Mouse (Mus musculus) c-Kit-negative CD71-positive TER-119-positive erythroid progenitor cells, embryonic 14.5 days (primary cell): ENCODE measurements around the gene Ank2.
"Not testable (repeated sequence)": the region's sequence is repeated elsewhere in the genome, so short reads cannot be mapped to it uniquely, and the experiment has no call there.

ENCODE experiments used
- DNase-seq: peaks from one replicate; pipeline ENCODE4 v3.0.0-alpha.2; 2013; ENCODE audit warnings: low read depth, low spot score

The Ank2 gene

DNA sequence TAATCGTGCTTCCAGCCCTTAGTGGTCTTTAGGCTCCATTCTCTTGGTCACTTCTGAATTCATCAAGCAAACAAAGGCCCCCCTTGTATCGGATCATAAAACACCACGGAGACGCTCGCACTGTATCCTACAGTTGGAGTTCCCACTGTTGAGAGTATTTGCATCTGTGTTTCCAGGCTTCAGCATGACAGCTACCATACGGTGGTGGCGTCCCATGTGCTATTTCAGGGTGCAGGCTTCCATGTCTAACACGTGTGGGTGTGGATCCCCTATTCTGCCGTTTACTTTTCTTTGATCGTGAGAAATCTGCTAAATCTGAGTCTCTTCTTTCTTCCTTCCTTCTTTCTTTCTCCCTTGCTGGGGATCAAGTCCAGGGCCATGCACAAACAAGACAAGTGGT, 14.0 kb downstream of the Ank2 start:
- no peak for DNase-seq

- DNase-seq, result no peak
Observed at GRCm38 (mm10) chr3:127481658-127482057, 17.5 kb downstream of the Ank2 start.

DNA sequence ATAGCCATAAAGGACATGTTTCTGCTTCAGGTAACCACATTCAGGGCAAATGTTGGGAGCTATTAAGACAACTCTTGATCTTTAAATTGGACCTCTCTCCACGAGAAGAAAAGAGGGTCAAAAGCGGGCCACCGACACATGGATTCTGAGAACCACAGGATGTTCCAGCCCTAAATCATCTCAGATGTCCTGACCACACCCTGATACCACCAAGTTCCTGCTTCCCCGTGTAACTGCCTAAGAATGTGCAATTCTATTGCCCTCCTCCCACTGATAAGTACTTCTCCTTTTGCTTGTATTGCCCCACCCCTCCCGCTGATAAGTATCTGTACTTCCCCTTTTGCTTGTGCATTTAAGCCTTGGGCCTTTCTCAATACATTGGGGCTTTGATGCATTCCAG, 18.8 kb downstream of the Ank2 start:
- not testable (repeated sequence) for DNase-seq

- DNase-seq, result no peak
Observed at GRCm38 (mm10) chr3:127474115-127474514, 25.0 kb downstream of the Ank2 start.

DNA sequence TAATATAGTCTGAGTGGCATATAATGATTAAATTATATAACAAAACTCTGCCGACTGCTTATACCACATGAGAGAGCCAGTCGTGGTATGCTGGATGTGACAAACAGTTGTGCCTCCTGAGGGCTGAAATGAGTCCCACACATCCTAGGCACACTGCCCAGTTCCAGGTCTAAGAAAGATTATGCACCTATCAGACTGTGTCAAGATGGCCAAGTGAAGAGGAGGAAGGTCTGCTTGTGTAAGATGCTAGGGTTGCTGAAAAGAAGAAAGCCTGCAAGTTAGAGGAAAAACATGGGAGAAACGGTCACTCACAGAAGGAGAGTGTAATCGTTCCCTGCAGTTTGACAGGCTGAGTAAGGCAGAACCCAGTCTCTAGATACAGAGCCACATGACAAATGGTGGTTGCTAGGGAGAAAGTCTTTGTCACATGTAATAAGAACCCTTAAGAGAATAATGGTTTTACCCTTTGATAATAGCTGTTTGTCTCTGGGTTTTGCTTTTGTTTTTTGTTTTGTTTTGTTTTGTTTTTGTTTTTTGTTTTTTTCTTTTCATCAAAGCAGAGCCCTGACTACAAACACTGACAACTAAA, 29.9 kb downstream of the Ank2 start:
- no peak for DNase-seq

DNA sequence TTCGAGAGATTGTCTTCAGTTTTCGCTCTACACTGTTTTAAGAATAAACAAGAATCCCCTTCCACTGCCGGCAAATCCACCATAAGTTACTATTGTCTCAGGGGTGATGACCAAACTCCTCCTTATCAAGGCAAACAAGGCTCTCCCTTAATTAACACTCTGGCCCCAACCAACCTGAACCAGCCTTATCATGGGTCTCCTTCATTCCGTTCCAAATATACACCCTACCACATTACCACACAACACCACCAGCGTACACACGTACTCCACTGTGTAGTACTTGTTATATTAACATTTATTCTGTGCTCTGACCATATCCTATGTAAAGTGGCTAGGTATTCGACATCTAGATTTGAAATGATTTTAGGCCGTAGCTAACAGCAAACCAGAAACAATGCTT, 30.6 kb downstream of the Ank2 start:
- no peak for DNase-seq

- no peak for DNase-seq
Observed at GRCm38 (mm10) chr3:127463816-127464480, 35.2 kb downstream of the Ank2 start.

DNA sequence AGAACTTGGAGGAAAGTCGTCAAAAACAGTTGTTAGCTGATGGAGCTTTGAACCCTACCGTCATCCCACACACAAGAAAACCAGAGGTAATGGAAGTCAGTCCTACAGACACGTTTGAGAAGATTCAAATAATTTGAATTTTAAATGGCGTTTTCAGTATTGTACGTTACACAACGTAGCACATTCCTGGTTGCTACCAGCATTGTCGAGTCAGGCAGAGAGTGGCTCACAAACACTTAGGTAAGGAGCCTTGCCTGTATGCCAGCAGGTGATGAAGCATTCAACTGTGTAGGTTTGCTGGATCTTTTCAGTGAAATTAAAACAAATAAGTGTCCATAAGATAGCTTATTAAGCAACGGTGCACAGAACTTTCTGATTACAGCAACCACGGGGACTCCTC, 36.0 kb downstream of the Ank2 start:
- DNase-seq, result no peak

DNA sequence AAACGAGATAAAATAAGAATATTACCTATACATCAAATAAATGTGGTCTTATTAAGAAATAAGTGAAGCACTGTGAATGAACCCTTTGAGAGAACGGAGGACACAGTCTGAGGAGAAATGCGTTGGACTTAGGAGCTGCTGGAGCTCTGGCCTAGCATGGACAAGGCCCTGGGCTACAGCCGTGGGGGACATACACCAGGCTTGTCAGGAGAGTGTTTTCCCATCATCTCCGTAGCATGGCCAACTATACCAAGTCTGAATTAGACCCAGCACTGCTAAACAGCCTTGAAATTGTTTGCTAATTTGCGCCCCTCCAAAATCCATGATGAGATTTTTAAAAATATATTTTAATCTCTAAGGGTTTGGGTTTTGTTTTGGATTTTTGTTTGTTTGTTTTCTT, 36.7 kb downstream of the Ank2 start:
- no peak for DNase-seq

GRCm38 (mm10) chr3:127460891-127461437, 38.2 kb downstream of the Ank2 start:
- DNase-seq, result no peak

DNA sequence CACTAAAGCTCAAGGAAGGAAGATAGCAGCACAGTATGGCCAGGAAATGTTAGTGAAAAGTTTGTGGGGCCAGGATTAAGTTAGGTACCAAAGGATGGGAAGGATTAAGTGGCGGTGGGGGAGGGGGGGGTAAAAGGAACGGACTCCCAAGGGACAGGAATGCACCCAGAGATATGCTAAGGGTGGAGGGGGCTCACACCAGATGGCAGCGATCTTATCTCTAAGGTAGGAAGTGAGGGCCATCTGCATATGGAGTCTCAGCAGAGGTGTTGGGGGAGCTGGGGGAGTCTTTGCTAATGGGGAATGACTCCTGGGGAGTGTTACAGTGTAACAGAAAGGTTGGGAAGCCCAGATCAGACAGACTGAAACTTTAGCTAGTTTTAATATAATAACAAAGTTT, 39.3 kb downstream of the Ank2 start:
- DNase-seq, result no peak

- DNase-seq, result no peak
Observed at GRCm38 (mm10) chr3:127458925-127459324, 40.2 kb downstream of the Ank2 start.

DNA sequence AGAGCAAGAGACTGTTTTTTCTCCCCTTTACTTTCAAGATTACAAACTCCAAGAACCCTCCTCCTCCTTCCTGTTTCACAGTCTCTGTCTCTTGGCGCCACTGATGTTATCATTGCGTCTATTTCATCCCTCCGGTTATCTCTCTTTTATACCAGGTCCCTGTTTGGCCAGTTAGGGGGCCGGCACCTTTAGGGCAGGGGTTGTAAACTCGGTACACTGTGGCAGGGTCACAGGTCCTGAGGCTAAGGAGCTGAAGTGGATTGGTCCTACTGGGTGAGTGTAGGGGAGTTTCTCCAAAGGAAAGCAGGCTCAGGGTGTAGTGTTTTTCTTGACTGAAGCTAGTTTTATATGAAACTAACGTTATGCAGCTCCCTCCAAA, 40.7 kb downstream of the Ank2 start:
- no peak for DNase-seq

DNA sequence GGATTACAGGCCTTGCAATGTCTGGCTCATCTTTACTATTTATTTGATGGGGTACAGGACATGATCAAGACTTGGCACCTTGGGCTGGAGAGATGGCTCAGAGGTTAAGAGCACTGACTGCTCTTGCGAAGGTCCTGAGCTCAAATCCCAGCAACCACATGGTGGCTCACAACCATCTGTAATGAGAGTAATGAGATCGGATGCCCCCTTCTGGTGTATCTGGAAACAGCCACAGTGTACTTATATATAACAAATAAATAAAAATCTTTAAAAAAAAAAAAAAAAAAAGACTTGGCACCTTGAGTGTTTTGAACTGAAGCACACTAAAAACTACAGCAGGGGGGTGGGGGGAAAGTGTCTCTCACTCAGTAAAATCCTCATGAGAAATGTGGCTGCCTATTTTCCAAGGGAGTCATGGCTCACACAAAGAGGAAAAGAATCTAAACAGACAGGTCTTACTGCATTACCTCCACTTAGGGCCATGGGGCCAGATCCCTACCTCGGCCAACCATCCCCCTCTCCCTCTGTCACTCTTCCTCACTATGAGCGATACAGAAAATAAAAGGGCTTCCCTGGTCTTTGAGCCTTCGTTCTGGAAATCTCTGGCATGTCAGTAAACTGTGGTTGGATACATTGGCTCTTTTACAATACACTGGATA, 41.3 kb downstream of the Ank2 start:
- no peak for DNase-seq

DNA sequence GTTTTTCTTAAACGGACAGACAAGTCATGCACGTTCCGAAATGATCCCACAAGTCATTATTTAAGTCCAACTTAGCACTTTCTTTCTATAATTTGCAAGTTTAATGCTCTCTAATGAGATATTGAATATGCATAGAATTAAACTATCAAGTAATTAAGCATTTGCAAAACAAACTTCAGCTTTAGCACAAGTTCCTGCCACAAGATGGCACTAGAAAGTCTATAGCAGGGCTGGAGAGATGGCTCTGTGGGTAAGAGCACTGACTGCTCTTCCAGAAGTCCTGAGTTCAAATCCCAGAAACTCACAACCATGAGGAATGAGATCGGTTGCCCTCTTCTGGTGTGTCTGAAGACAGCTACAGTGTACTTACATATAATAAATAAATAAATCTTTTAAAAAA, 45.4 kb downstream of the Ank2 start:
- no peak for DNase-seq

DNA sequence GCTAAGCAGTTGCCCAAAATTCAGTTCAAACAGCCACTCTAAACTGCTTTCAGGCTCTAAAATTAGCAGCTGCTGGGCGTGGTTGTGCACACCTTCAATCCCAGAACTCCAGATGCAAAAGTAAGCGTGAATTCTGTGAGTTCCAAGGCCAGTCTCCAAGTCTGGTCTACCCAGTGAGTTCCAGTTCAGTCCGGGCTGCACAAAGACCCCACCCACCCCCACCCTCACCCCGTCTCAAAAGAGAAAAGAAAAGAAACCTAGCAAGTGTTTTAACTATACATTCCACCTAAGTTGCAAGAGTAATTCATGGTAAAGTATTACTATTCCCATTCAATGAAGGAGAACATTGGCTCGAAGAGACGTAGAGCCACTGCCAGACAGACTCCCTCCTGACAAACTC, 45.9 kb downstream of the Ank2 start:
- no peak for DNase-seq

DNA sequence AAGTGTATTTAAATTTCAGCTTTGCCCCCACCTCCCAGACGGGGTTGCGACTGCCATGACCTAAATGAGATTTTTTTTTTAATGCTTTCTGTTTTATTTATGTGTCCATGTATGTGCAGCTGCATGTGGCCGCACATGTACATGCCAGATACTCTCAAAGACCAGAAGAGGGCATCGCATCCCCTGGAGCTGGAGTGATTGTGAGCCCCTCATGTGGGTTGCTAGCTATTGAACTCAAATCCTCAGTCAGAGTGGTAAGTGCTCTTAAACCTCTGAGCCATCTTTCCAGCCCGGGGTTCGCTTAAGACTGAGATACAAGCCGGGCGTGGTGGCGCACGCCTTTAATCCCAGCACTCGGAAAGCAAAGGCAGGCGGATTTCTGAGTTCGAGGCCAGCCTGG, 46.9 kb downstream of the Ank2 start:
- no peak for DNase-seq

- no peak for DNase-seq
Observed at GRCm38 (mm10) chr3:127451741-127452140, 47.4 kb downstream of the Ank2 start.

- DNase-seq, result no peak
Observed at GRCm38 (mm10) chr3:127451070-127451469, 48.1 kb downstream of the Ank2 start.

DNA sequence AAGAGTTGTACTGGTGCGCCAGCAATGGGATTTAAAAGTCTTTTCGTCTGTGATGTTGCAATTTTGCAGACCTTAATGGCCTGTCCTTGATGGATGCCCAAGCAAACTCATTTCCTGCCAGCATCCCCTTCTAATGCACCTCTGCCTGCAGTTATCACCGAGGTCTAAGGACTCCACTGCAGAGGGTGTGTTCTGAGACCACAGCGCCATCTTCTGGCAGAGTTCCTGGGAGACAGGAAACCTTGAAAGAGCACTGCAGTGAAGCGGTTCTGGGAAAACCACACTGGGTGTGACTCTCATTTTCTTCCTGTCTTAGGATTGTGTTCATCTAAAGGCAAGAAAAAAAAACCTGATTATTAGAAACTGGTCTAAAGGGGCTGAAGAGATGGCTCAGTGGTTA, 53.0 kb downstream of the Ank2 start:
- DNase-seq, result no peak

GRCm38 (mm10) chr3:127433291-127433690, 65.9 kb downstream of the Ank2 start:
- no peak for DNase-seq

DNA sequence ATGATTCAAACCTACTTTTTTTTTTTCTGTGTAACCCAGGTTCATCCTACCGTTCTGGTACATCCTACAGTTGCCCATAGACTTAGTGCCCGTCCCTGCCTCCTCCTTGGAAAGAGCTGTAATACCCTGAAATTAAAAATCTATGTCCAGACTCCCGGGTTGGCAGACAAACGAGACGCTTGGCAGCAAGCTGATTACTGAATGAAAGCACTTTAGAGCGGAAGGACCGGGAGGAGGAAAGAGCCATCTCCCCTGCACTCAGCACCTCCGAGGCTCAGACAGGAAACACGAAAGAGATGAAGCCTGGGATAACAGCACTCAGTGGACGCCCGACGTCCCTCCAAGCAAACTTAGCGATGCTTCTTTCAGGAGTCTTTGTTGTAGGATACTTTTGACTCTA, 69.3 kb downstream of the Ank2 start:
- DNase-seq, result no peak

- no peak for DNase-seq
Observed at GRCm38 (mm10) chr3:127428527-127428926, 70.6 kb downstream of the Ank2 start.
